Mouse (Mus musculus) left cerebral cortex, postnatal 10 days (tissue): ENCODE measurements around the gene Tsr3. TPM values are rescaled to one million over a fixed set of nuclear protein-coding genes. Genes with fewer than 3 reads are reported as not detected.
"Not testable (repeated sequence)": the region's sequence is repeated elsewhere in the genome, so short reads cannot be mapped to it uniquely, and the experiment has no call there.

Experiments
- DNase-seq, 2 experiments: peaks; one replicate each; pipeline ENCODE4 v3.0.0; 2021 to 2022; ENCODE audit warnings: low spot score in 2 of 2, mixed read lengths in 1 of 2; ENCODE audit errors: extremely low spot score in 1 of 2
- intact Hi-C: fragments of 180-260 bp; cut with DNase I; formaldehyde crosslinking; loops from one replicate; pipeline ENCODE4 v1.15.1; 2025
- total RNA-seq, 2 experiments: library from RNA; stranded (reverse); gene quantifications; 2 replicates each; pipeline ENCODE4 v1.2.3; 2021

The Tsr3 gene
- total RNA-seq, 2 experiments from 2014 or later: 28.6 to 30.3 TPM

DNA sequence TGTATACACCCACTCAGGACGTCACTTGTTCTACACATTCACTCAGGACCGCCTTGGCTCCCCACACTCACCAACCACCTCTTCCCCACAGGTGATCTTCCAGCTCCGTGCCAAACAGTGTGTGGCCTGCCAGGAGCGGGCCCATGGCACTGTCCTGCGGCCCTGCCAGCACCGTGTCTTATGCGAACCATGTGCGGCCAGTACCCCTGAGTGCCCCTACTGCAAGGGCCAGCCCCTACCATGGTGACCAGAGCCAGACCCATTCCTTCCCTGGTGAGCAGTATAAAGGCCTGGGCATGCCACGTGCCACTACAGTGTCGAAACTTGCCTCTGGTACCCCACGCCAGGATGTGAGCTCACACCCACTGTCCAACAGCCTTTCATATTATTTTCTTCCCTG lies 8.3 kb upstream of the Tsr3 start:
- DNase-seq, intact Hi-C loops: not testable (repeated sequence)

GRCm38 (mm10) chr17:25235635-25236034 lies 4.3 kb upstream of the Tsr3 start:
- intact Hi-C loops: no loop called here
- DNase-seq: no peak

DNA sequence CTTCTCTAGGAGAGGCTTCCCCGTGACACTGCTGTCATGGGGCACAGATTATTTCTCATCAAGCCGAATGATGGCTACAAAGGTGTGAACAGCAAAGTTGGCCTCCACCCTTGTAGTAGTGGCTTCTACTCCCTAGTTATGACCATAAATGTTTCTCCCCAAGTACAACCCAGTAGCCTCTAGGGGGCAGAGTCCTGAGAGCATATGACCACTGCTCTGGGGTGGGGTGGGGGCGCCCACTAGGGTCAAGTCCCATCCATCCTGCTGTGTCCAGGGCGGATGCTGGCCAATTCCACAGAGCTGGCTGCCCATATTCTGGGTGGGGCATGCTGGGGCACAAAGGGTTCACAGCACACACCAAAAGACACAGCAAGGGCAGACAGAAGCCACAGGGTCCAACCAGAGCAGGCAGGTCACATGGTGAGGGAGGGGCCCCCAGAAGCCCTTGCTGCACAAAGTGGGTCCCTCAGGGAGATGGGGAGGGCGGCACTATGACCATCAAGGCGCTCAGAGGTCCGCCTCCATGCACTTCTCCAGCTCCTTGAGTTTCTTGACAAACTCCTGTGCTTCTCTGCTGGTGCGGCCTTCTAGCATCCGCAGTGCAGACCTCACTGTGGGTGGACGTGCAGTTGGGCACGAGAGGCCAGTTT lies 3.3 kb downstream of the Tsr3 start:
- intact Hi-C loops: no loop called here
- no peak for DNase-seq

DNA sequence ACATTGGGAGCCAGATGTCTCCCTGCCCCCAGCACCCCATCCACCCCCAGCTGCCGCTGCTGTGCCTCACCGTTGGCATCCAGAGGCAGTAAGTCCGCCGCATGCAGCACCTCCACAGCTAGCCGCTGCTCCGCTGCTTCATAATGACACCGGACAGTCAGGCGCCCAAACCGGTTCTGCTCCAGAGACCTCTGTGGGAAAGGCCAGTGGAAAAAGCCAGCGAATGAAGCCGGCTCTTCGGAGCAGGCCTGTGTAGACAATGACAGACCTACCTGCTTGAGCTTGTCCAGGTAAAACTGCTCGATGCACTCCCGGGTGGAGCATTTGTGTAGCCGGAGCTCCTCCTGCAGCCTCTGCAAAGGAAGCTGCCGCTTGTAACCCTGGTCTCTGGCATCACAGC lies 4.3 kb downstream of the Tsr3 start:
- intact Hi-C loops: no loop called here
- no peak for DNase-seq

- DNase-seq: no peak
- intact Hi-C loops: no loop called here
Measured at GRCm38 (mm10) chr17:25248033-25248750, 8.2 kb downstream of the Tsr3 start.

- no peak for DNase-seq
- intact Hi-C loops: no loop called here
Measured at GRCm38 (mm10) chr17:25250181-25250835, 10.3 kb downstream of the Tsr3 start.

- intact Hi-C loops: no loop called here
- no peak for DNase-seq
Measured at GRCm38 (mm10) chr17:25252643-25253042, 12.7 kb downstream of the Tsr3 start.

GRCm38 (mm10) chr17:25253760-25254159 lies 13.8 kb downstream of the Tsr3 start:
- no peak for DNase-seq
- intact Hi-C loops: no loop called here

- intact Hi-C loops: no loop called here
Measured at GRCm38 (mm10) chr17:25255110-25255509, 15.1 kb downstream of the Tsr3 start.

GRCm38 (mm10) chr17:25256140-25256754 lies 16.3 kb downstream of the Tsr3 start, which contains the start of gene Baiap3:
Gene Baiap3 (minus strand): TSS chr17:25256364.
- peak in 1 of 2 experiments; percentile 69 for DNase-seq
- intact Hi-C loops: no loop called here

More at GRCm38 (mm10) chr17:25255110-25255509, 15.1 kb downstream of the Tsr3 start:
- DNase-seq: no peak

DNA sequence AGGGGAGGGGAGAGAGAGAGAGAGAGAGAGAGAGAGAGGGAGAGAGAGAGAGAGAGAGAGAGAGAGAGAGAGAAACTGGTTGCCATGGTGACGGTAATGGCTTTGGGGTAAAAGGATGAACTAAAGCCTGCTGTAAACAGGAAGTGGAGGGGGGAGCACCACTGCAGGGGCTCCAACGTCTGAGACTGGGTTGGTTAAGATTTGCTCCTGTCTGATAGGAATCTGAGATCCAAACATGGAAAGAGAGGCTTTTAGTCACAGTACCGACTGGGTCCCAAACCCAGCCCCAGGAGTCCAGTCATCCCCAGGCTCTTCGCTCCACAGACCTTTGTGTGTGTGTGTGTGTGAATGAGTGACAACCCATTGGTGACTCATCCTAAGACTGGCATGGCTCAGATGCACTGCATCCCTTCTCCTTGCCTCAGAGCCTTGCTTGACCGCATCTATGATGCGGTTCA lies 17.9 kb downstream of the Tsr3 start:
- DNase-seq: no peak
- intact Hi-C loops: no loop called here

GRCm38 (mm10) chr17:25264453-25264852 lies 24.5 kb downstream of the Tsr3 start:
- DNase-seq: no peak
- intact Hi-C loops: no loop called here

- no peak for DNase-seq
- intact Hi-C loops: no loop called here
Measured at GRCm38 (mm10) chr17:25270795-25271335, 30.9 kb downstream of the Tsr3 start.

- intact Hi-C loops: no loop called here
- no peak for DNase-seq
Measured at GRCm38 (mm10) chr17:25272326-25272725, 32.4 kb downstream of the Tsr3 start.

GRCm38 (mm10) chr17:25272951-25273705 lies 33.2 kb downstream of the Tsr3 start:
- intact Hi-C loops: no loop called here
- DNase-seq: peak in 1 of 2 experiments; percentile 90

GRCm38 (mm10) chr17:25273706-25274501 lies 33.9 kb downstream of the Tsr3 start:
- intact Hi-C loops: no loop called here
- DNase-seq: peak; percentile 92 to 97

DNA sequence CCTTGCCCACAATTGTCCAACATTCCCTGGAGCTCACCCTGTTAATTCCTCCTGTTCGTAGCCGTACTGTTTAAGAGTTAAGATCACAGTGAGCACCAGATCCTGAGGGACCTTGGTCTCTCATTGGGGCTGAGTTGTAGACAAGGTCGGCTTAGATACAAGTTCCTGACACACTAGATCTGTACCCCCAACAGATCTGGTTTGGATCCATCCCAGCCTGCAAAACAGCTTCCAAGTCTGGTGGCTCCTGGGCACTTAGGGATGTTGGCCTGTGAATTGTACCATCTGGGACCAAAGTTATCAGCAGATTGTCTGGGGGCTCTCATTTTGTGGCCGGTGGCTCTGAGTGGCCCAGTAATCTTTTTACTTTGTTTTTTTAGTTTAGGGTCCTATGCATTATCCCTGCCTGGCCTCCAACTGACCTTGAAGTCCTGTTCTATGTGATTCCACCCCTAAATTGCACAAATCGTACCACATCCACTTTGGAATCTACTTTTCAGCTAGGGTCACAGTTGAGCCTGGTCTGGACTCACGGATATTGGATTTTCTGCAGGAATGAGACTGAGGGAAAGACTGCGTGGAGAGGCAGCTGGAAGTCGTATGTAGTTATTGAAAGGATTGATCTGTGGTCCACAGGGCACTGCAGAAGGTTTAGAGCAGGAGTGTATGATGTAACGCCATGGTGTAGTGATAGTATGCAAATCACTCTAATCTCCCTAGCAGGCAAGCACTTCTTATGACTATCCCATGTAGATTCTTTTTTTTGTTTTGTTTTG lies 34.8 kb downstream of the Tsr3 start, which contains the start of gene Ube2i:
TSS of gene Ube2i (minus strand) at position 52 of the 776 bp plus-strand sequence.
- intact Hi-C loops: no loop called here
- no peak for DNase-seq
